Comparison of ENCODE assay signal across 8 mouse cellular contexts in genomic region chr1:180811596-180812462, GRCm38 (mm10). TPM values are rescaled to one million over a fixed set of nuclear protein-coding genes. Genes with fewer than 3 reads are reported as not detected.
A peak's percentile ranks its signal among the peaks of the same experiment; 100 is the strongest.
DNase-seq lines count a peak whose midpoint lies in the region; ATAC-seq and TF ChIP-seq lines count a peak whose summit lies in the region.

No protein-coding gene starts in this region.

- peak overlapping the region; percentile 99 for H3K9ac ChIP-seq in hindbrain, postnatal 0 days (replicated peaks; ENCODE audit: low read length)
- H3K9ac ChIP-seq in lung, embryonic 16.5 days (ENCODE audit: low read length), result peak overlapping the region; percentile 100

- no peaks in the 10 kb centered on the region for H3K9me3 ChIP-seq in hindbrain, postnatal 0 days (ENCODE audit: low read length)
- H3K9me3 ChIP-seq in lung, embryonic 16.5 days (ENCODE audit: control insufficient read depth, low read length), result no peaks in the 10 kb centered on the region

- WGBS in hindbrain, postnatal 0 days, result 3% methylated on average over 27 of the region's 27 CpGs
- under 1% methylated on average over 27 of the region's 27 CpGs for WGBS in lung, embryonic 16.5 days

- H3K27ac ChIP-seq in brown adipose tissue, adult 24 weeks (replicated peaks; ENCODE audit: low read depth, low read length), result peak overlapping the region; percentile 77
- H3K27ac ChIP-seq in hindbrain, postnatal 0 days, result peak overlapping the region; percentile 100
- H3K27ac ChIP-seq in lung, embryonic 16.5 days (ENCODE audit: low read length), result peak overlapping the region; percentile 100

- H3K4me3 ChIP-seq in brown adipose tissue, adult 24 weeks (ENCODE audit: insufficient read depth, low read depth, low read length), result peak overlapping the region; percentile 100
- peak overlapping the region; percentile 95 for H3K4me3 ChIP-seq in hindbrain, postnatal 0 days (ENCODE audit: low read length)
- peak overlapping the region; percentile 99 for H3K4me3 ChIP-seq in lung, embryonic 16.5 days (ENCODE audit: low read length)

- H3K36me3 ChIP-seq in hindbrain, postnatal 0 days (ENCODE audit: insufficient read depth, low read length), result peaks cover 19% of the 10 kb centered on the region
- H3K36me3 ChIP-seq in lung, embryonic 16.5 days (ENCODE audit: control insufficient read depth, insufficient read depth, low read length), result peaks cover 28% of the 10 kb centered on the region

- H3K27me3 ChIP-seq in hindbrain, postnatal 0 days (ENCODE audit: insufficient read depth, low read length), result no peaks in the 10 kb centered on the region
- H3K27me3 ChIP-seq in lung, embryonic 16.5 days (ENCODE audit: control insufficient read depth, insufficient read depth, low read depth, low read length), result no peaks in the 10 kb centered on the region

- TF ChIP-seq CTCF in hindbrain, postnatal 0 days (IDR thresholded peaks at IDR 0.05; ENCODE audit: low read depth), result peak; percentile 73

- H3K4me2 ChIP-seq in hindbrain, postnatal 0 days (ENCODE audit: low read depth, low read length), result peak overlapping the region; percentile 52
- H3K4me2 ChIP-seq in lung, embryonic 16.5 days (ENCODE audit: low read depth, low read length), result peak overlapping the region; percentile 56

- H3K4me1 ChIP-seq in brown adipose tissue, adult 24 weeks (ENCODE audit: control insufficient read depth, insufficient read depth, insufficient read length, low read length), result peaks cover 4% of the 10 kb centered on the region
- peaks cover 12% of the 10 kb centered on the region for H3K4me1 ChIP-seq in hindbrain, postnatal 0 days (ENCODE audit: insufficient read depth, low read length)
- peaks cover 21% of the 10 kb centered on the region for H3K4me1 ChIP-seq in lung, embryonic 16.5 days (replicated peaks; ENCODE audit: control insufficient read depth, insufficient read depth, low read length)

- ATAC-seq in hindbrain, postnatal 0 days, result no peak
- ATAC-seq in lung, embryonic 16.5 days (ENCODE audit: low read depth), result no peak

- DNase-seq in gastrocnemius, adult 18-20 months (ENCODE audit: low spot score), result peak; percentile 34
- DNase-seq in gastrocnemius, adult 8-10 months (ENCODE audit: low spot score in 2 of 2), result no peak
- DNase-seq in B cell, adult 2 months, result peak; percentile 71 to 75
- DNase-seq in hindbrain, postnatal 0 days (ENCODE audit: low spot score), result no peak
- DNase-seq in thymus, postnatal 25 days, result peak; percentile 51
- DNase-seq in layer of hippocampus, postnatal 25 days (ENCODE audit: extremely low spot score in 1 of 2, low spot score in 1 of 2), result no peak

RNA-seq across cellular contexts. Expression of gene H3f3a, which starts 1.9 kb away (rescaled TPM):
- 100 to 1,000 TPM; 285 to 302 TPM for total RNA-seq in gastrocnemius, adult 18-20 months (2021)
- total RNA-seq in gastrocnemius, adult 8-10 months (2022), result 100 to 1,000 TPM; 274 to 310 (median 289) TPM
- polyA plus RNA-seq in brown adipose tissue, adult 24 weeks (2012; ENCODE audit: insufficient read depth, insufficient read length, missing spikeins), result 412 and 419 TPM in 2 replicates
- 1,143 and 1,334 TPM in 2 replicates for total RNA-seq in hindbrain, postnatal 0 days (2014; rRNA removed)
- polyA plus RNA-seq in hindbrain, postnatal 0 days (2015; fragmentation: Nextera tagmentation; extraction: Ambion mirVana), result 1,977 and 1,992 TPM in 2 replicates
- 2,527 and 2,659 TPM in 2 replicates for polyA plus RNA-seq in lung, embryonic 16.5 days (2015; fragmentation: Nextera tagmentation; extraction: Ambion mirVana)
- 100 to 1,000 TPM; 388 to 399 TPM for total RNA-seq in layer of hippocampus, postnatal 25 days (2021)

RNA-seq across cellular contexts. Expression of gene Sde2, which starts 39.1 kb away (rescaled TPM):
- 1 to 10 TPM; 7.1 to 9.6 TPM for total RNA-seq in gastrocnemius, adult 18-20 months (2021)
- 1 to 10 TPM; 6.8 to 8.4 (median 7.6) TPM for total RNA-seq in gastrocnemius, adult 8-10 months (2022)
- 7.5 TPM in 2 replicates for polyA plus RNA-seq in brown adipose tissue, adult 24 weeks (2012; ENCODE audit: insufficient read depth, insufficient read length, missing spikeins)
- total RNA-seq in hindbrain, postnatal 0 days (2014; rRNA removed), result 11.1 and 13.1 TPM in 2 replicates
- 21.4 and 21.7 TPM in 2 replicates for polyA plus RNA-seq in hindbrain, postnatal 0 days (2015; fragmentation: Nextera tagmentation; extraction: Ambion mirVana)
- 33.0 and 38.3 TPM in 2 replicates for polyA plus RNA-seq in lung, embryonic 16.5 days (2015; fragmentation: Nextera tagmentation; extraction: Ambion mirVana)
- total RNA-seq in layer of hippocampus, postnatal 25 days (2021), result 10 to 100 TPM; 20.6 to 23.4 TPM

Comparison
In these comparisons a context has a peak if more than half of its experiments do, and no peak if none do; other contexts are left out.
1. DNase-seq: peak in gastrocnemius, adult 18-20 months (single experiment), B cell, adult 2 months (2 of 2) and thymus, postnatal 25 days (single experiment); none in gastrocnemius, adult 8-10 months (0 of 2), hindbrain, postnatal 0 days (single experiment) and layer of hippocampus, postnatal 25 days (0 of 2).
2. Peak in every context shown above with its lines, with median percentiles within 50 percentile points of each other: H3K27ac ChIP-seq and H3K4me3 ChIP-seq.